In genomic region chr12:35047320-35048225, GRCm38 (mm10) we compare ENCODE assay signal across 8 mouse cellular contexts. TPM values are rescaled to one million over a fixed set of nuclear protein-coding genes. Genes with fewer than 3 reads are reported as not detected.
DNase-seq lines count a peak whose midpoint lies in the region; ATAC-seq and TF ChIP-seq lines count a peak whose summit lies in the region.

No protein-coding gene starts in this region.

- no peak overlapping the region for H3K27ac ChIP-seq in ES-Bruce4 (ENCODE audit: insufficient read depth, low read length)
- H3K27ac ChIP-seq in brown adipose tissue, adult 24 weeks (replicated peaks; ENCODE audit: low read depth, low read length): peak overlapping the region; percentile 88
- H3K27ac ChIP-seq in heart, embryonic 12.5 days (ENCODE audit: poor library complexity, severe bottlenecking): peak overlapping the region; percentile 98
- H3K27ac ChIP-seq in kidney, embryonic 16.5 days (ENCODE audit: low read length): peak overlapping the region; percentile 93
- H3K27ac ChIP-seq in neural tube, embryonic 14.5 days (ENCODE audit: low read depth, low read length): peak overlapping the region; percentile 96

- peak; percentile 88 for DNase-seq in lung, adult 2 months
- DNase-seq in thymus, adult 18-20 months: peak; percentile 62

- TF ChIP-seq POLR2A in ES-Bruce4 (IDR thresholded peaks at IDR 0.05; ENCODE audit: insufficient read depth, low read length): no peak
- no peak; the same call in 1 of the 2 replicates for TF ChIP-seq POLR2A in lung, adult 2 months (IDR thresholded peaks at IDR 0.05; ENCODE audit: borderline replicate concordance, extremely low read depth, low read depth, low read length)

- H3K27me3 ChIP-seq in ES-Bruce4 (ENCODE audit: control insufficient read depth, insufficient read depth, low read length, poor library complexity, severe bottlenecking): no peaks in the 10 kb centered on the region
- H3K27me3 ChIP-seq in erythroblast, embryonic 14.5 days (ENCODE audit: control insufficient read depth): no peaks in the 10 kb centered on the region
- H3K27me3 ChIP-seq in heart, embryonic 12.5 days (replicated peaks): no peaks in the 10 kb centered on the region
- no peaks in the 10 kb centered on the region for H3K27me3 ChIP-seq in kidney, embryonic 16.5 days (ENCODE audit: insufficient read depth, low read length)
- no peaks in the 10 kb centered on the region for H3K27me3 ChIP-seq in neural tube, embryonic 14.5 days (ENCODE audit: control insufficient read depth, insufficient read depth, low read length)

- H3K4me1 ChIP-seq in ES-Bruce4 (ENCODE audit: control insufficient read depth, insufficient read depth, low read length): no peaks in the 10 kb centered on the region
- peaks cover 5% of the 10 kb centered on the region; the same call in 1 of the 2 replicates for H3K4me1 ChIP-seq in brown adipose tissue, adult 24 weeks (ENCODE audit: control insufficient read depth, insufficient read depth, insufficient read length, low read length)
- peaks cover 20% of the 10 kb centered on the region for H3K4me1 ChIP-seq in erythroblast, embryonic 14.5 days (ENCODE audit: control insufficient read depth)
- H3K4me1 ChIP-seq in heart, embryonic 12.5 days (replicated peaks): peaks cover 31% of the 10 kb centered on the region
- peaks cover 17% of the 10 kb centered on the region for H3K4me1 ChIP-seq in kidney, embryonic 16.5 days (ENCODE audit: insufficient read depth, low read length)
- peaks cover 16% of the 10 kb centered on the region for H3K4me1 ChIP-seq in lung, adult 2 months (ENCODE audit: control insufficient read depth, insufficient read depth, low read length)
- H3K4me1 ChIP-seq in neural tube, embryonic 14.5 days (ENCODE audit: control insufficient read depth, insufficient read depth, low read length): peaks cover 14% of the 10 kb centered on the region

- no peak for TF ChIP-seq EP300 in ES-Bruce4 (IDR thresholded peaks at IDR 0.05; ENCODE audit: insufficient read depth, low read depth, low read length)

- H3K36me3 ChIP-seq in ES-Bruce4 (ENCODE audit: control insufficient read depth, insufficient read depth, low read length, poor library complexity, severe bottlenecking): no peaks in the 10 kb centered on the region
- no peaks in the 10 kb centered on the region for H3K36me3 ChIP-seq in erythroblast, embryonic 14.5 days (ENCODE audit: control insufficient read depth)
- no peaks in the 10 kb centered on the region for H3K36me3 ChIP-seq in heart, embryonic 12.5 days
- no peaks in the 10 kb centered on the region for H3K36me3 ChIP-seq in kidney, embryonic 16.5 days (ENCODE audit: insufficient read depth, low read length)
- H3K36me3 ChIP-seq in neural tube, embryonic 14.5 days (ENCODE audit: control insufficient read depth, insufficient read depth, low read length): no peaks in the 10 kb centered on the region

- TF ChIP-seq CTCF in ES-Bruce4 (IDR thresholded peaks at IDR 0.05; ENCODE audit: low read depth, low read length): no peak
- no peak for TF ChIP-seq CTCF in lung, adult 2 months (IDR thresholded peaks at IDR 0.05; ENCODE audit: insufficient read depth, low read length)

- under 1% methylated on average over 65 of the region's 65 CpGs for WGBS in heart, embryonic 12.5 days
- under 1% methylated on average over 62 of the region's 65 CpGs for WGBS in kidney, embryonic 16.5 days
- WGBS in lung, adult 2 months: 1% methylated on average over 65 of the region's 65 CpGs
- WGBS in neural tube, embryonic 14.5 days: under 1% methylated on average over 61 of the region's 65 CpGs

- H3K4me3 ChIP-seq in ES-Bruce4 (ENCODE audit: low read depth, low read length): peak overlapping the region; percentile 97
- peak overlapping the region; percentile 80 for H3K4me3 ChIP-seq in brown adipose tissue, adult 24 weeks (ENCODE audit: insufficient read depth, low read depth, low read length)
- peak overlapping the region; percentile 96 for H3K4me3 ChIP-seq in erythroblast, embryonic 14.5 days (replicated peaks)
- peak overlapping the region; percentile 98 for H3K4me3 ChIP-seq in heart, embryonic 12.5 days
- peak overlapping the region; percentile 96 for H3K4me3 ChIP-seq in kidney, embryonic 16.5 days (ENCODE audit: low read length)
- H3K4me3 ChIP-seq in lung, adult 2 months (replicated peaks; ENCODE audit: extremely low read depth, low read depth, low read length): peak overlapping the region; percentile 97
- H3K4me3 ChIP-seq in neural tube, embryonic 14.5 days (ENCODE audit: low read depth, low read length): peak overlapping the region; percentile 93

- peak overlapping the region; percentile 84 for H3K4me2 ChIP-seq in heart, embryonic 12.5 days
- H3K4me2 ChIP-seq in kidney, embryonic 16.5 days (replicated peaks; ENCODE audit: low read depth, low read length): peak overlapping the region; percentile 64
- peak overlapping the region; percentile 74 for H3K4me2 ChIP-seq in neural tube, embryonic 14.5 days (ENCODE audit: low read depth, low read length)

- peak overlapping the region; percentile 98 for H3K9ac ChIP-seq in ES-Bruce4 (ENCODE audit: low read depth, poor library complexity, severe bottlenecking)
- peak overlapping the region; percentile 96 for H3K9ac ChIP-seq in heart, embryonic 12.5 days
- H3K9ac ChIP-seq in kidney, embryonic 16.5 days (replicated peaks; ENCODE audit: low read length): peak overlapping the region; percentile 96
- peak overlapping the region; percentile 92 for H3K9ac ChIP-seq in neural tube, embryonic 14.5 days (replicated peaks; ENCODE audit: low read depth, low read length)

- peak; percentile 82 for ATAC-seq in heart, embryonic 12.5 days (ENCODE audit: insufficient number of reproducible peaks, low FRiP score)
- ATAC-seq in kidney, embryonic 16.5 days (ENCODE audit: low FRiP score, low TSS enrichment): peak; percentile 55
- peak; percentile 88 for ATAC-seq in neural tube, embryonic 14.5 days (ENCODE audit: low read depth)

- H3K9me3 ChIP-seq in ES-Bruce4 (replicated peaks; ENCODE audit: control insufficient read depth, insufficient read depth, low read length, poor library complexity, severe bottlenecking): no peaks in the 10 kb centered on the region
- no peaks in the 10 kb centered on the region for H3K9me3 ChIP-seq in erythroblast, embryonic 14.5 days (ENCODE audit: control insufficient read depth, low read length)
- H3K9me3 ChIP-seq in heart, embryonic 12.5 days (replicated peaks): no peaks in the 10 kb centered on the region
- no peaks in the 10 kb centered on the region for H3K9me3 ChIP-seq in kidney, embryonic 16.5 days (ENCODE audit: low read length)
- H3K9me3 ChIP-seq in neural tube, embryonic 14.5 days (ENCODE audit: control insufficient read depth, low read length): no peaks in the 10 kb centered on the region

RNA-seq across cellular contexts. Expression of gene Snx13, which starts 0.6 kb away (rescaled TPM):
- 30.8 and 31.3 TPM in 2 replicates for polyA plus RNA-seq in ES-Bruce4 (2011; ENCODE audit: insufficient read depth, insufficient read length, low read depth, missing spikeins)
- polyA plus RNA-seq in brown adipose tissue, adult 24 weeks (2012; ENCODE audit: insufficient read depth, insufficient read length, missing spikeins): 16.6 and 28.7 TPM in 2 replicates
- polyA plus RNA-seq in erythroblast, embryonic 14.5 days (2012): 0.04 and 0.20 TPM in 2 replicates
- 35.1 and 38.7 TPM in 2 replicates for polyA plus RNA-seq in heart, embryonic 12.5 days (2016; fragmentation: Nextera tagmentation; extraction: Ambion mirVana)
- 27.0 and 27.5 TPM in 2 replicates for polyA plus RNA-seq in kidney, embryonic 16.5 days (2015; fragmentation: Nextera tagmentation; extraction: Ambion mirVana)
- polyA plus RNA-seq in lung, adult 2 months (2012; rRNA removed): 6.6 and 9.4 TPM in 2 replicates
- polyA plus RNA-seq in neural tube, embryonic 14.5 days (2014; fragmentation: Nextera tagmentation; extraction: Ambion mirVana): 32.2 and 35.2 TPM in 2 replicates
